Mouse (Mus musculus) C3H10T1/2 (cell line): ENCODE measurements around the gene Gm11114. TPM values are rescaled to one million over a fixed set of nuclear protein-coding genes. Genes with fewer than 3 reads are reported as not detected.

Experiments
- polyA plus RNA-seq, 2 experiments: library from polyadenylated mRNA; unstranded; fragments of >200 nt; fragmentation: generic; extraction: Trizol; gene quantifications; one replicate each; pipeline ENCODE4 v1.2.1; 2012; ENCODE audit warnings: missing spikeins in 2 of 2

Gene Gm11114
- polyA plus RNA-seq, result not detected

GRCm38 (mm10) chr9:85312473-85312872 lies at the start of gene Gm11114:
Gm11114 (plus strand) TSS chr9:85312773.

GRCm38 (mm10) chr9:85327242-85328211 lies 15.0 kb downstream of the Gm11114 start, which contains the start of gene Tent5a:
Tent5a (minus strand) TSS chr9:85327348.

Other genes with a start within 250 kb of the Gm11114 start
- 1 to 10 TPM in 1 of 2 experiments, under 1 TPM in 1; 0.09 to 1.4 TPM for gene Tent5a, start 14.6 kb downstream of the Gm11114 start, polyA plus RNA-seq